Mouse (Mus musculus): ENCODE results near the gene Olfr862.

The Olfr862 gene

DNA sequence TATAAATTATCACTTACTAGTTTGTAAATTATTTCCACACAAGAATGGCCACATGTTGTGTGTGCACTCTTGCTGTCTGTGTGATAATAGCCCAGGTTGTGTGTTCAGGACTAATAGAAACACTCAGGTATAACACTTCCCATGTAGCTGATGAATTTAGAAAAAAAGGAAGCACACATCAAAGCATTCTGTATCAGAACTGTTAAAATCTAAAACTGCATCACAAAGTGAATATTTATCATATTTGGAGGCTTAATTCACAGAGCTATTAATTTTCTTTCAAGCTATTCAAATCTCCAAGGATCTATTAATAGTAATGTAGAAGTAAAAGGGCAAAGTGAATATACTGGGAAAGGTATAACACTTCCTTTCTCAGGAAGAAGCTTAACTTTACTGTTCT, at the start of gene Olfr862:
Olfr862 (minus strand) TSS at position 101 of the 400 bp plus-strand sequence.
- Histone ChIP-seq H3K27me3 (ENCODE audit: control insufficient read depth, insufficient read depth, low read length, poor library complexity, severe bottlenecking) (no peaks in the 10 kb centered on the region), H3K36me3 (ENCODE audit: control insufficient read depth, insufficient read depth, low read length, poor library complexity, severe bottlenecking) (no peaks in the 10 kb centered on the region)
- no peak for DNase-seq (ENCODE audit: low read depth, low spot score)

DNA sequence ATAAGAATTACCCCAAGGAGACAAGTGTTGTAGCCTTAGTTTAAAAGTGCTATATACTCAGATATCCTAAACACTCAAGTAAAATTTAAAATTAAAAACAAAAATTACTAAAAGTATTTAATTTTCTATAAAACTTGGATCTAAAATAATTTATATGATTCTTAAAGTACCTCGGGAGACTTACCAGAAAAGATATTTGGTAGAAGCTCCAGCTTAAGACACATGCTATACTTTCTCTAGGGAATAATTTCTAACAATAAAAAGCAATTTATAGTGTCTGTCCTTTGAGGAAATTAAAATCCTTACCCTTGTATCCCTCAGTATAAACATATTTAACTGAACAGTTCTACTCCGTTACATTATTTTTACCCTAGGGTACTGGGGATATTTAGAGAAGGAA, 28.8 kb upstream of the Olfr862 start, which contains the start of gene Olfr77:
Olfr77 (plus strand) TSS at position 301 of the 400 bp plus-strand sequence.
- H3K27me3 ChIP-seq (ENCODE audit: control insufficient read depth, insufficient read depth, low read length, poor library complexity, severe bottlenecking): no peaks in the 10 kb centered on the region
- no peaks in the 10 kb centered on the region for H3K36me3 ChIP-seq (ENCODE audit: control insufficient read depth, insufficient read depth, low read length, poor library complexity, severe bottlenecking)
- DNase-seq (ENCODE audit: low read depth, low spot score): no peak

DNA sequence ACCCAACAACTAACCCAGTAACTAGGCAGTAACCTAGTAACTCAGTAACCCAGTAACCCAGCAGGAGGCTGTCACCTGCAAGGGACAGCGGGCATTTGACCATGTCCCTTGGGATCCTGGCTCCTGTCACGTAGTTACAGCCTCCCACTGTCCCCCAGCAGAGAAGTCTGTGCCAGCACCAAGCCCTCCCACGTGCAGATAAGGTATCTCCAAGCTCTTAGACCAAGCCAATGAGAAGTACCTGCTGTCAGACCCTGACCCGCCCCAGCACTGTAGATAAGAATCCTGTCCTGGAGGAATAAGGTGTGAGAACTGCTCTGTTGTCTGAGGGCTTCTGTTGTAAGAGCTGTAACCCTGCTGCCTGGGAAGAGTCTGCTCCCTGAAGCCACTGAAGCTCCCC, 23.4 kb upstream of the Olfr862 start:
- Histone ChIP-seq H3K36me3 (ENCODE audit: control insufficient read depth, insufficient read depth, low read length, poor library complexity, severe bottlenecking) (no peaks in the 10 kb centered on the region), H3K27me3 (ENCODE audit: control insufficient read depth, insufficient read depth, low read length, poor library complexity, severe bottlenecking) (no peaks in the 10 kb centered on the region)
- DNase-seq (ENCODE audit: low read depth, low spot score): no peak

DNA sequence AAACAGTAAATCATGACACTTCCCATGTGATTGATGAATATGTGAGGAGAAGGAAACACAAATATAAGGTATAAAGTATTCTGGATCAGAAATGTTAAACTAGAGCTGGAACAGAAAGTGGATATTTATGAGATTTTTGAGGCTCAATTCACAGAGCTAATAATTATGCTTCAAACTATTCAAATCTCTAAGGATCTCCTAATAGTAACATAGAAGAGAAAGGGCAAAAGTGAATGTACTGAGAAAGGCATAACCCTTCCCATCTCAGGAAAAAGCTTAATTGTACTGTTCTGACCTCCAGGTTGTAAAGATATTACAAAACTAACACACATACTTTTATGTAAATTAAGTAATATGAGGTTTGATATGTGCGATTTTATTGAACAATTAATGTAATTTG, 38.2 kb downstream of the Olfr862 start, which contains the start of gene Olfr860:
Olfr860 (minus strand) TSS at position 101 of the 400 bp plus-strand sequence.
- DNase-seq (ENCODE audit: low read depth, low spot score): no peak
- Histone ChIP-seq H3K36me3 (ENCODE audit: control insufficient read depth, insufficient read depth, low read length, poor library complexity, severe bottlenecking) (no peaks in the 10 kb centered on the region), H3K27me3 (ENCODE audit: control insufficient read depth, insufficient read depth, low read length, poor library complexity, severe bottlenecking) (no peaks in the 10 kb centered on the region)

Measured in splenic B cell, adult 2 months (primary cell).